Mouse (Mus musculus) kidney, embryonic 14.5 days (tissue): ENCODE measurements around the gene Musk. TPM values are rescaled to one million over a fixed set of nuclear protein-coding genes. Genes with fewer than 3 reads are reported as not detected.
"Not testable (repeated sequence)": the region's sequence is repeated elsewhere in the genome, so short reads cannot be mapped to it uniquely, and the experiment has no call there.

Experiments used
- ATAC-seq: fragments of 200-750 bp; cut with Nextera tagmentation; 2 replicates; pipeline ENCODE4 v1.8.0; 2017; ENCODE audit warnings: moderate number of reproducible peaks, mild to moderate bottlenecking, moderate TSS enrichment, moderate library complexity; ENCODE audit not compliant: low FRiP score, low TSS enrichment
- H3K27ac ChIP-seq: fragments of 300-500 bp; sonication (generic); 2 replicates; pipeline ENCODE4 v1.5.1; 2014; ENCODE audit warnings: low read depth, mild to moderate bottlenecking, low read length, moderate library complexity, mixed read lengths
- H3K27me3 ChIP-seq: fragments of 300-500 bp; sonication (generic); 2 replicates; pipeline ENCODE4 v1.6.1; 2014; ENCODE audit warnings: mild to moderate bottlenecking, low read length; ENCODE audit not compliant: control insufficient read depth, insufficient read depth
- H3K36me3 ChIP-seq: fragments of 300-500 bp; sonication (generic); 2 replicates; pipeline ENCODE4 v1.6.1; 2014; ENCODE audit warnings: low read length, mixed read lengths; ENCODE audit not compliant: control insufficient read depth, insufficient read depth
- H3K4me1 ChIP-seq: fragments of 300-500 bp; sonication (generic); 2 replicates; pipeline ENCODE4 v1.6.1; 2014; ENCODE audit warnings: low read length, mixed read lengths; ENCODE audit not compliant: control insufficient read depth, insufficient read depth
- H3K4me2 ChIP-seq: fragments of 300-500 bp; sonication (generic); replicated peaks from 2 replicates; pipeline ENCODE4 v1.6.1; 2014; ENCODE audit warnings: low read depth, mild to moderate bottlenecking, low read length
- H3K4me3 ChIP-seq: fragments of 300-500 bp; sonication (generic); 2 replicates; pipeline ENCODE4 v1.5.1; 2014; ENCODE audit warnings: mild to moderate bottlenecking, low read length
- H3K9ac ChIP-seq: fragments of 300-500 bp; sonication (generic); 2 replicates; pipeline ENCODE4 v1.6.1; 2014; ENCODE audit warnings: low read depth, mild to moderate bottlenecking, low read length, moderate library complexity
- H3K9me3 ChIP-seq: fragments of 300-500 bp; sonication (generic); 2 replicates; pipeline ENCODE4 v1.6.1; 2016; ENCODE audit warnings: low read length; ENCODE audit not compliant: control insufficient read depth
- WGBS: fragments of 180-500 bp; shearing (Covaris S2); extraction: QIAGEN DNeasy Blood & Tissue Kit; methylation state at CpG from one replicate; pipeline ENCODE4 v1.1.7; 2014; 5-methylcytosine and 5-hydroxymethylcytosine counted together
- polyA plus RNA-seq: library from polyadenylated mRNA; unstranded; fragments of >200 nt; fragmentation: Nextera tagmentation; extraction: Ambion mirVana; gene quantifications from 2 replicates; pipeline ENCODE4 v1.2.1, GENCODE M21; 2014

The Musk gene
- polyA plus RNA-seq = 0.14 and 0.21 TPM in 2 replicates

- H3K9me3 ChIP-seq = no peaks in the 10 kb centered on the region
- no peaks in the 10 kb centered on the region for H3K36me3 ChIP-seq
- H3K4me2 ChIP-seq = no peak within 1 kb of the TSS
- 82% methylated on average over 11 of the region's 11 CpGs for WGBS
- H3K27me3 ChIP-seq = no peaks in the 10 kb centered on the region
- H3K9ac ChIP-seq = no peak within 1 kb of the TSS
- 0 out of 2 replicates have a peak, but pooled peaks cover 3% of the 10 kb centered on the region for H3K4me1 ChIP-seq
- H3K4me3 ChIP-seq = no peak within 1 kb of the TSS
- ATAC-seq = no peak
- no peak within 1 kb of the TSS for H3K27ac ChIP-seq
Observed at GRCm38 (mm10) chr4:58285687-58286086, at the start of gene Musk. Musk (plus strand) TSS chr4:58285960.

- Histone ChIP-seq H3K9ac (no peak overlapping the region), H3K4me1 (peaks cover 4% of the 10 kb centered on the region), H3K27me3 (no peaks in the 10 kb centered on the region), H3K9me3 (no peaks in the 10 kb centered on the region), H3K4me3 (no peak overlapping the region), H3K27ac (no peak overlapping the region), H3K4me2 (no peak overlapping the region), H3K36me3 (no peaks in the 10 kb centered on the region)
- ATAC-seq = no peak
- WGBS = 84% methylated on average over 7 of the region's 7 CpGs
Observed at GRCm38 (mm10) chr4:58240416-58240815, 45.3 kb upstream of the Musk start.

GRCm38 (mm10) chr4:58245544-58245943 is 40.2 kb upstream of the Musk start:
- Histone ChIP-seq H3K4me2 (no peak overlapping the region), H3K9me3 (no peaks in the 10 kb centered on the region), H3K27ac (peak overlapping the region; percentile 17; the same call in 1 of the 2 replicates), H3K4me3 (no peak overlapping the region), H3K27me3 (no peaks in the 10 kb centered on the region), H3K9ac (no peak overlapping the region), H3K36me3 (no peaks in the 10 kb centered on the region), H3K4me1 (no peaks in the 10 kb centered on the region)
- 82% methylated on average over 1 of the region's 1 CpGs for WGBS
- ATAC-seq = no peak

DNA sequence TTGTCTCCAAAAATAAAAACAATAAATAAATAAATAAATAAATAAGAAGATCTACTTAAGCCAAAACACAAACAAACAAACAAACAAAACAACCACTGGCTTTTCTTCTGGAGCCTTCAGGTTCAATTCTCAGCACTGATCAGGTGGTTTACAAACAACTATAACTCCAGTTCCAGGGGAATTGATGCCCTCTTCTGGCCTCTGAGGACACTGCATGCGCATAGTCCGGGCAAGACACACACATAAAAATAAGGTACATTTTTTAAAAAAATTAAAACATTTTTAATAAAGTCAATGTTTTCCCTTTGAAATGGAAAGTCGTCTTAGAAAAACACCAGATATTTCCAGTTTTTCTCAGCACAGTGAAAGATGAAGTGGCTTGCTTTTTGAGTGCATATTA is 33.4 kb upstream of the Musk start:
- Histone ChIP-seq H3K4me3 (no peak overlapping the region), H3K9ac (no peak overlapping the region), H3K36me3 (no peaks in the 10 kb centered on the region), H3K9me3 (no peaks in the 10 kb centered on the region), H3K4me1 (no peaks in the 10 kb centered on the region), H3K27me3 (no peaks in the 10 kb centered on the region), H3K27ac (no peak overlapping the region), H3K4me2 (no peak overlapping the region)
- no peak for ATAC-seq
- 94% methylated on average over 3 of the region's 3 CpGs for WGBS

DNA sequence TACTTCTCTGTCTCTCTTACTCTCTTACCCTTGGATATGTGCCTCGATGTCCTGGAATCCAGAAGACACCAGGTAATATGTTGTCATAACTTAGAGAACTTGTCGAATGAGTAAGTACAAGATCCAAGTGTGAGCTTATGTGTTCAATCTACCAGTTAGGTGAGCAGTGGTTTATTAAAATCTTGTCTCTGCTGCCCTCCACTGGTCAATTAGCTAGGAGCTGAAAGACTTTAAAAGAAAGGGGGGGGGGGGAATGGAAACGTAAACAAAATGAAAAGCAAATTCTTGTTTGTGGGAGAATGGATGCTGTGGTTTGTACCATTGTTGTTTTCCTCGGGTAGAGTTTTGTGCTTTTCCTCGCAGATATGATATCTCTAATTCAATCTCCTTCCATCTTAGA is 32.4 kb upstream of the Musk start:
- H3K4me2 ChIP-seq = no peak overlapping the region
- no peaks in the 10 kb centered on the region for H3K9me3 ChIP-seq
- WGBS = 40% methylated on average over 5 of the region's 5 CpGs
- H3K27me3 ChIP-seq = no peaks in the 10 kb centered on the region
- no peak overlapping the region for H3K27ac ChIP-seq
- H3K4me3 ChIP-seq = no peak overlapping the region
- no peak overlapping the region for H3K9ac ChIP-seq
- ATAC-seq = no peak
- no peaks in the 10 kb centered on the region for H3K4me1 ChIP-seq
- H3K36me3 ChIP-seq = no peaks in the 10 kb centered on the region

- H3K27ac ChIP-seq, H3K36me3 ChIP-seq, H3K4me3 ChIP-seq, H3K4me2 ChIP-seq, H3K4me1 ChIP-seq, H3K9me3 ChIP-seq, ATAC-seq, H3K9ac ChIP-seq, H3K27me3 ChIP-seq: not testable (repeated sequence)
- 95% methylated on average over 21 of the region's 21 CpGs for WGBS
Observed at GRCm38 (mm10) chr4:58260767-58261166, 25.0 kb upstream of the Musk start.

- Histone ChIP-seq H3K4me2 (no peak overlapping the region), H3K36me3 (no peaks in the 10 kb centered on the region), H3K27ac (no peak overlapping the region), H3K9ac (no peak overlapping the region), H3K27me3 (no peaks in the 10 kb centered on the region), H3K4me3 (no peak overlapping the region), H3K9me3 (no peaks in the 10 kb centered on the region), H3K4me1 (no peaks in the 10 kb centered on the region)
- ATAC-seq = no peak
- WGBS = 48% methylated on average over 7 of the region's 7 CpGs
Observed at GRCm38 (mm10) chr4:58266294-58266693, 19.5 kb upstream of the Musk start.

DNA sequence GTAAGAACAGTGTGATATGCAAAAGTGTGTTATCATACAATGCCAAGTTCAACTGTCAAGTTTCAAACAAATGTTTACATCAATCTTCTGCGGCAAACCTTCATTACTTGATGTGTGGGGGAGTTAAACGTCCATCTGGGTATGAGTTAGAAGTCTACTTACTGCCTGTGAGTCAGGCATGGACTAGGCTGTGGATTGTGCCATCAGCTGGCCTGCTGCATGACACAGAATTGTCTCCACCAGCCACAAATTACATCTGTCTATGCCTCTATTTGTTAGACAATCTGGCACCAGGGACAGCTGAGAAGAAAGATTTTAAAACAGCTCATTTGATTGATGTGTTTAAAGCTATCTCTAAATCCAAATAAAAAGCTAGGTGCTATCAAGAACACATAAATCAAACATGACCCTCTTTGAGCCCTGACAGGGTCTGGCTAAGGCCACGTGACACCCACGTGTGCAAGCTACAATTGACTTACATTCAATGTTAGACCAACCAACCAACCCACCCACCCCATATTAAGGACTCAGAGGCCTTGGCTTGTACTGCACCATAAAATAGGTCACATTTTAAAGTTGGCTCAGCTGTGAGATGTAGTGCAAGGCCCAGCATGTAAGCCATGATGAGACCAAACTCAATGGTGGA is 16.7 kb upstream of the Musk start:
- Histone ChIP-seq H3K27ac (no peak overlapping the region), H3K4me2 (no peak overlapping the region), H3K27me3 (no peaks in the 10 kb centered on the region), H3K4me1 (no peaks in the 10 kb centered on the region), H3K36me3 (no peaks in the 10 kb centered on the region), H3K4me3 (no peak overlapping the region), H3K9ac (no peak overlapping the region), H3K9me3 (no peaks in the 10 kb centered on the region)
- no peak for ATAC-seq
- 54% methylated on average over 4 of the region's 4 CpGs for WGBS

DNA sequence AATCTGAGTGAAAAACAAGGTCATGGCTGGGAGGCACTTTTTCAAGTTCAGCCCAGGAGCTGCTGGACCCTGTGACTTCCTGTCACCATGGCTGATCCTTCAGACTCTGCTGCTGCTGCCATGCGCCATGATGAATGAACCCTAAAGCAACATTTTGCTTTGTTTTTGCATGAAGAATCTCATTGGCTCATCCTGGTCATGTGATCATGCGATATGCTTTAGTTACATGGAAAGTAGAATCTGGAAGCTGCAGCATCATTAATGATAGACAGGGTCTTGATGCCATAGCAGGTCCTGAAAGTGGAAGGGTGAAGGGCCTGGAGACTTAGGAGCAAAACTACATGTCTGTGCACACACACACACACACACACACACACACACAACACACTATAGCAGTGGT is 15.8 kb upstream of the Musk start:
- ATAC-seq = no peak
- H3K4me3 ChIP-seq = no peak overlapping the region
- no peak overlapping the region for H3K27ac ChIP-seq

More for the DNA sequence above, 15.8 kb upstream of the Musk start:
- Histone ChIP-seq H3K4me2 (no peak overlapping the region), H3K36me3 (no peaks in the 10 kb centered on the region), H3K4me1 (no peaks in the 10 kb centered on the region), H3K27me3 (no peaks in the 10 kb centered on the region), H3K9me3 (no peaks in the 10 kb centered on the region), H3K9ac (no peak overlapping the region)
- 97% methylated on average over 2 of the region's 2 CpGs for WGBS
